Mouse (Mus musculus) stomach, embryonic 15.5 days (tissue): ENCODE data around the gene Smyd3. TPM values are rescaled to one million over a fixed set of nuclear protein-coding genes. Genes with fewer than 3 reads are reported as not detected.

ENCODE experiments used
- ATAC-seq: fragments of 200-750 bp; cut with Nextera tagmentation; 2 replicates; pipeline ENCODE4 v1.8.0; 2017; ENCODE audit warnings: low read depth, moderate number of reproducible peaks, moderate TSS enrichment; ENCODE audit not compliant: insufficient read depth, low FRiP score
- H3K27ac ChIP-seq: fragments of 300-500 bp; sonication (generic); 2 replicates; pipeline ENCODE4 v1.5.1; 2015; ENCODE audit warnings: mild to moderate bottlenecking, inconsistent platforms
- H3K27me3 ChIP-seq: fragments of 300-500 bp; sonication (generic); replicated peaks from 2 replicates; pipeline ENCODE4 v1.6.1; 2015; ENCODE audit warnings: inconsistent platforms
- H3K36me3 ChIP-seq: fragments of 300-500 bp; sonication (generic); 2 replicates; pipeline ENCODE4 v1.6.1; 2015; ENCODE audit warnings: inconsistent platforms
- H3K4me1 ChIP-seq: fragments of 300-500 bp; sonication (generic); 2 replicates; pipeline ENCODE4 v1.6.1; 2015; ENCODE audit warnings: inconsistent platforms
- H3K4me2 ChIP-seq: fragments of 300-500 bp; sonication (generic); 2 replicates; pipeline ENCODE4 v1.6.1; 2015; ENCODE audit warnings: mild to moderate bottlenecking, inconsistent platforms
- H3K4me3 ChIP-seq: fragments of 300-500 bp; sonication (generic); replicated peaks from 2 replicates; pipeline ENCODE4 v1.5.1; 2015; ENCODE audit warnings: inconsistent platforms
- H3K9ac ChIP-seq: fragments of 300-500 bp; sonication (generic); 2 replicates; pipeline ENCODE4 v1.6.1; 2015; ENCODE audit warnings: inconsistent platforms
- H3K9me3 ChIP-seq: fragments of 300-500 bp; sonication (generic); 2 replicates; pipeline ENCODE4 v1.6.1; 2016; ENCODE audit warnings: inconsistent platforms
- WGBS: fragments of 180-500 bp; shearing (Covaris S2); methylation state at CpG from one replicate; pipeline ENCODE4 v1.1.7; 2015; 5-methylcytosine and 5-hydroxymethylcytosine counted together
- polyA plus RNA-seq: library from polyadenylated mRNA; unstranded; fragments of >200 nt; fragmentation: Nextera tagmentation; extraction: Ambion mirVana; gene quantifications from 2 replicates; pipeline ENCODE4 v1.2.1, GENCODE M21; 2015

Gene Smyd3
- polyA plus RNA-seq, 1 experiment from 2014 or later, result 19.6 TPM

- Histone ChIP-seq H3K27ac (no peak overlapping the region), H3K27me3 (no peaks in the 10 kb centered on the region), H3K9ac (no peak overlapping the region), H3K4me3 (no peak overlapping the region), H3K4me2 (no peak overlapping the region), H3K36me3 (no peaks in the 10 kb centered on the region), H3K9me3 (no peaks in the 10 kb centered on the region), H3K4me1 (no peaks in the 10 kb centered on the region)
- ATAC-seq, result no peak
- 70% methylated on average over 2 of the region's 2 CpGs for WGBS
Observed at GRCm38 (mm10) chr1:179357111-179357510, 160.7 kb downstream of the Smyd3 start.

GRCm38 (mm10) chr1:179354250-179354649 is 163.6 kb downstream of the Smyd3 start:
- Histone ChIP-seq H3K4me2 (no peak overlapping the region), H3K36me3 (no peaks in the 10 kb centered on the region), H3K4me3 (no peak overlapping the region), H3K9ac (no peak overlapping the region), H3K9me3 (no peaks in the 10 kb centered on the region), H3K27ac (no peak overlapping the region), H3K4me1 (no peaks in the 10 kb centered on the region), H3K27me3 (no peaks in the 10 kb centered on the region)
- WGBS, result 87% methylated on average over 6 of the region's 6 CpGs
- no peak for ATAC-seq

GRCm38 (mm10) chr1:179345318-179345925 is 172.4 kb downstream of the Smyd3 start:
- no peak overlapping the region for H3K27ac ChIP-seq
- no peaks in the 10 kb centered on the region for H3K27me3 ChIP-seq
- no peaks in the 10 kb centered on the region for H3K4me1 ChIP-seq
- ATAC-seq, result no peak
- no peak overlapping the region for H3K4me3 ChIP-seq
- no peaks in the 10 kb centered on the region for H3K9me3 ChIP-seq
- no peaks in the 10 kb centered on the region for H3K36me3 ChIP-seq
- H3K9ac ChIP-seq, result no peak overlapping the region
- H3K4me2 ChIP-seq, result no peak overlapping the region
- WGBS, result 48% methylated on average over 2 of the region's 2 CpGs

- no peaks in the 10 kb centered on the region for H3K36me3 ChIP-seq
- WGBS, result 92% methylated on average over 17 of the region's 17 CpGs
- no peak overlapping the region for H3K4me3 ChIP-seq
- no peaks in the 10 kb centered on the region for H3K27me3 ChIP-seq
- H3K9me3 ChIP-seq, result no peaks in the 10 kb centered on the region
- no peaks in the 10 kb centered on the region for H3K4me1 ChIP-seq
- H3K27ac ChIP-seq, result no peak overlapping the region
- H3K4me2 ChIP-seq, result no peak overlapping the region
- no peak overlapping the region for H3K9ac ChIP-seq
- no peak for ATAC-seq
Observed at GRCm38 (mm10) chr1:179343426-179343825, 174.4 kb downstream of the Smyd3 start.

GRCm38 (mm10) chr1:179341589-179341988 is 176.3 kb downstream of the Smyd3 start:
- H3K36me3 ChIP-seq, result no peaks in the 10 kb centered on the region
- no peak overlapping the region for H3K9ac ChIP-seq
- no peak for ATAC-seq
- no peaks in the 10 kb centered on the region for H3K27me3 ChIP-seq
- no peak overlapping the region for H3K4me3 ChIP-seq
- 87% methylated on average over 1 of the region's 1 CpGs for WGBS
- H3K4me2 ChIP-seq, result no peak overlapping the region
- H3K9me3 ChIP-seq, result no peaks in the 10 kb centered on the region
- no peak overlapping the region for H3K27ac ChIP-seq
- H3K4me1 ChIP-seq, result no peaks in the 10 kb centered on the region

GRCm38 (mm10) chr1:179339066-179339465 is 178.8 kb downstream of the Smyd3 start:
- no peak overlapping the region for H3K4me2 ChIP-seq
- no peaks in the 10 kb centered on the region for H3K36me3 ChIP-seq
- no peak overlapping the region for H3K4me3 ChIP-seq
- no peak overlapping the region for H3K9ac ChIP-seq
- no peaks in the 10 kb centered on the region for H3K4me1 ChIP-seq
- H3K27me3 ChIP-seq, result no peaks in the 10 kb centered on the region
- no peak for ATAC-seq
- no peak overlapping the region for H3K27ac ChIP-seq
- 85% methylated on average over 3 of the region's 3 CpGs for WGBS
- H3K9me3 ChIP-seq, result no peaks in the 10 kb centered on the region

GRCm38 (mm10) chr1:179337529-179337928 is 180.3 kb downstream of the Smyd3 start:
- 81% methylated on average over 5 of the region's 5 CpGs for WGBS
- no peaks in the 10 kb centered on the region for H3K9me3 ChIP-seq
- H3K4me3 ChIP-seq, result no peak overlapping the region
- H3K36me3 ChIP-seq, result no peaks in the 10 kb centered on the region
- H3K4me1 ChIP-seq, result no peaks in the 10 kb centered on the region
- H3K27me3 ChIP-seq, result no peaks in the 10 kb centered on the region
- no peak overlapping the region for H3K4me2 ChIP-seq
- ATAC-seq, result no peak
- no peak overlapping the region for H3K9ac ChIP-seq
- H3K27ac ChIP-seq, result no peak overlapping the region

- no peak overlapping the region for H3K27ac ChIP-seq
- H3K27me3 ChIP-seq, result no peaks in the 10 kb centered on the region
- no peak overlapping the region for H3K4me2 ChIP-seq
- no peaks in the 10 kb centered on the region for H3K4me1 ChIP-seq
- H3K9ac ChIP-seq, result no peak overlapping the region
- ATAC-seq, result no peak
- H3K36me3 ChIP-seq, result no peaks in the 10 kb centered on the region
- H3K4me3 ChIP-seq, result no peak overlapping the region
- WGBS, result 92% methylated on average over 3 of the region's 3 CpGs
- H3K9me3 ChIP-seq, result no peaks in the 10 kb centered on the region
Observed at GRCm38 (mm10) chr1:179326965-179327308, 190.9 kb downstream of the Smyd3 start.

- Histone ChIP-seq H3K27me3 (no peaks in the 10 kb centered on the region), H3K4me2 (no peak overlapping the region), H3K9ac (no peak overlapping the region), H3K4me1 (no peaks in the 10 kb centered on the region), H3K36me3 (no peaks in the 10 kb centered on the region), H3K9me3 (no peaks in the 10 kb centered on the region), H3K4me3 (no peak overlapping the region), H3K27ac (no peak overlapping the region)
- no peak for ATAC-seq
- WGBS, result 92% methylated on average over 9 of the region's 9 CpGs
Observed at GRCm38 (mm10) chr1:179326262-179326964, 191.4 kb downstream of the Smyd3 start.

- H3K27me3 ChIP-seq, result no peaks in the 10 kb centered on the region
- WGBS, result 74% methylated on average over 6 of the region's 6 CpGs
- H3K36me3 ChIP-seq, result no peaks in the 10 kb centered on the region
- H3K9ac ChIP-seq, result no peak overlapping the region
- no peaks in the 10 kb centered on the region for H3K9me3 ChIP-seq
- H3K4me3 ChIP-seq, result no peak overlapping the region
- no peaks in the 10 kb centered on the region for H3K4me1 ChIP-seq
- H3K4me2 ChIP-seq, result no peak overlapping the region
- no peak overlapping the region for H3K27ac ChIP-seq
- no peak for ATAC-seq
Observed at GRCm38 (mm10) chr1:179324271-179324670, 193.6 kb downstream of the Smyd3 start.

- Histone ChIP-seq H3K4me1 (no peaks in the 10 kb centered on the region), H3K4me2 (no peak overlapping the region), H3K27me3 (no peaks in the 10 kb centered on the region), H3K4me3 (no peak overlapping the region), H3K9me3 (no peaks in the 10 kb centered on the region), H3K9ac (no peak overlapping the region), H3K36me3 (no peaks in the 10 kb centered on the region), H3K27ac (no peak overlapping the region)
- 73% methylated on average over 5 of the region's 5 CpGs for WGBS
- ATAC-seq, result no peak
Observed at GRCm38 (mm10) chr1:179313618-179314017, 204.2 kb downstream of the Smyd3 start.

- 34% methylated on average over 5 of the region's 5 CpGs for WGBS
- Histone ChIP-seq H3K4me2 (no peak overlapping the region), H3K27me3 (no peaks in the 10 kb centered on the region), H3K27ac (no peak overlapping the region), H3K9ac (no peak overlapping the region), H3K4me1 (no peaks in the 10 kb centered on the region), H3K36me3 (no peaks in the 10 kb centered on the region), H3K9me3 (no peaks in the 10 kb centered on the region), H3K4me3 (no peak overlapping the region)
- no peak; the same call in 1 of the 2 replicates for ATAC-seq
Observed at GRCm38 (mm10) chr1:179309487-179309886, 208.4 kb downstream of the Smyd3 start.
